Mouse (Mus musculus): ENCODE results near the gene Rgl2. TPM values are rescaled to one million over a fixed set of nuclear protein-coding genes. Genes with fewer than 3 reads are reported as not detected.
"Not testable (repeated sequence)": the region's sequence is repeated elsewhere in the genome, so short reads cannot be mapped to it uniquely, and the experiment has no call there.

Rgl2 gene
- polyA plus RNA-seq, 1 experiment from 2014 or later, result 52.7 TPM

- peak within 1 kb of the TSS; percentile 92 for H3K27ac ChIP-seq (ENCODE audit: low read depth, low read length)
- H3K9ac ChIP-seq (ENCODE audit: low read depth, low read length), result peak within 1 kb of the TSS; percentile 73
- H3K4me1 ChIP-seq (ENCODE audit: control insufficient read depth, insufficient read depth, low read depth, low read length), result peaks cover 51% of the 10 kb centered on the region
- no peaks in the 10 kb centered on the region for H3K27me3 ChIP-seq (replicated peaks; ENCODE audit: control insufficient read depth, insufficient read depth, low read length)
- ATAC-seq, result peak; percentile 83
- peak within 1 kb of the TSS; percentile 93 for H3K4me2 ChIP-seq (ENCODE audit: low read length)
- peaks cover 18% of the 10 kb centered on the region for H3K36me3 ChIP-seq (ENCODE audit: control insufficient read depth, insufficient read depth, low read length)
- H3K9me3 ChIP-seq (ENCODE audit: control insufficient read depth, low read length), result no peaks in the 10 kb centered on the region
- 1% methylated on average over 45 of the region's 45 CpGs for WGBS
- peak within 1 kb of the TSS; percentile 58 for H3K4me3 ChIP-seq (ENCODE audit: low read length)
These were observed 21.9 kb downstream of the Rgl2 start, which contains the start of gene B3galt4 for GRCm38 (mm10) chr17:33951021-33951946. TSS of gene B3galt4 (minus strand) at chr17:33951488.

- H3K27ac ChIP-seq (ENCODE audit: low read depth, low read length); ATAC-seq; H3K27me3 ChIP-seq (replicated peaks; ENCODE audit: control insufficient read depth, insufficient read depth, low read length); H3K4me3 ChIP-seq (ENCODE audit: low read length); H3K9me3 ChIP-seq (ENCODE audit: control insufficient read depth, low read length): not testable (repeated sequence)
- 77% methylated on average over 13 of the region's 13 CpGs for WGBS
- H3K9ac ChIP-seq (ENCODE audit: low read depth, low read length), result peak overlapping the region; percentile 73; the same call in 1 of the 2 replicates
- H3K36me3 ChIP-seq (ENCODE audit: control insufficient read depth, insufficient read depth, low read length), result peaks cover 15% of the 10 kb centered on the region
- H3K4me2 ChIP-seq (ENCODE audit: low read length), result peak overlapping the region; percentile 93
- H3K4me1 ChIP-seq (ENCODE audit: control insufficient read depth, insufficient read depth, low read depth, low read length), result peaks cover 56% of the 10 kb centered on the region
These were observed 22.7 kb downstream of the Rgl2 start for GRCm38 (mm10) chr17:33952015-33952414.

- Histone ChIP-seq H3K4me2 (ENCODE audit: low read length) (no peak overlapping the region), H3K27ac (ENCODE audit: low read depth, low read length) (no peak overlapping the region), H3K4me1 (ENCODE audit: control insufficient read depth, insufficient read depth, low read depth, low read length) (peaks cover 59% of the 10 kb centered on the region), H3K27me3 (replicated peaks; ENCODE audit: control insufficient read depth, insufficient read depth, low read length) (no peaks in the 10 kb centered on the region), H3K36me3 (ENCODE audit: control insufficient read depth, insufficient read depth, low read length) (peaks cover 15% of the 10 kb centered on the region), H3K4me3 (ENCODE audit: low read length) (no peak overlapping the region), H3K9me3 (ENCODE audit: control insufficient read depth, low read length) (no peaks in the 10 kb centered on the region), H3K9ac (ENCODE audit: low read depth, low read length) (no peak overlapping the region)
- 81% methylated on average over 4 of the region's 4 CpGs for WGBS
- ATAC-seq, result no peak
These were observed 23.5 kb downstream of the Rgl2 start for GRCm38 (mm10) chr17:33952879-33953278.

GRCm38 (mm10) chr17:33953310-33953709, 24.0 kb downstream of the Rgl2 start:
- Histone ChIP-seq H3K36me3 (ENCODE audit: control insufficient read depth, insufficient read depth, low read length) (peaks cover 11% of the 10 kb centered on the region), H3K9me3 (ENCODE audit: control insufficient read depth, low read length) (no peaks in the 10 kb centered on the region), H3K27ac (ENCODE audit: low read depth, low read length) (no peak overlapping the region), H3K27me3 (replicated peaks; ENCODE audit: control insufficient read depth, insufficient read depth, low read length) (no peaks in the 10 kb centered on the region), H3K4me3 (ENCODE audit: low read length) (no peak overlapping the region), H3K4me1 (ENCODE audit: control insufficient read depth, insufficient read depth, low read depth, low read length) (peaks cover 59% of the 10 kb centered on the region), H3K4me2 (ENCODE audit: low read length) (no peak overlapping the region), H3K9ac (ENCODE audit: low read depth, low read length) (no peak overlapping the region)
- ATAC-seq, result no peak
- WGBS, result 89% methylated on average over 3 of the region's 3 CpGs

GRCm38 (mm10) chr17:33953961-33954565, 24.7 kb downstream of the Rgl2 start:
- WGBS, result 35% methylated on average over 5 of the region's 5 CpGs

GRCm38 (mm10) chr17:33954646-33955554, 25.6 kb downstream of the Rgl2 start:
- Histone ChIP-seq H3K4me1 (ENCODE audit: control insufficient read depth, insufficient read depth, low read depth, low read length) (peaks cover 50% of the 10 kb centered on the region), H3K9me3 (ENCODE audit: control insufficient read depth, low read length) (no peaks in the 10 kb centered on the region), H3K9ac (ENCODE audit: low read depth, low read length) (peak overlapping the region; percentile 86), H3K4me3 (ENCODE audit: low read length) (peak overlapping the region; percentile 79), H3K27me3 (replicated peaks; ENCODE audit: control insufficient read depth, insufficient read depth, low read length) (no peaks in the 10 kb centered on the region), H3K36me3 (ENCODE audit: control insufficient read depth, insufficient read depth, low read length) (peaks cover 16% of the 10 kb centered on the region), H3K27ac (ENCODE audit: low read depth, low read length) (peak overlapping the region; percentile 82), H3K4me2 (ENCODE audit: low read length) (peak overlapping the region; percentile 88)
- ATAC-seq, result no peak; the same call in 1 of the 2 replicates
- under 1% methylated on average over 33 of the region's 33 CpGs for WGBS

More at GRCm38 (mm10) chr17:33953961-33954565, 24.7 kb downstream of the Rgl2 start:
- Histone ChIP-seq H3K9me3 (ENCODE audit: control insufficient read depth, low read length) (no peaks in the 10 kb centered on the region), H3K4me3 (ENCODE audit: low read length) (peak overlapping the region; percentile 79), H3K27me3 (replicated peaks; ENCODE audit: control insufficient read depth, insufficient read depth, low read length) (no peaks in the 10 kb centered on the region), H3K4me1 (ENCODE audit: control insufficient read depth, insufficient read depth, low read depth, low read length) (peaks cover 59% of the 10 kb centered on the region), H3K27ac (ENCODE audit: low read depth, low read length) (no peak overlapping the region), H3K4me2 (ENCODE audit: low read length) (peak overlapping the region; percentile 88), H3K36me3 (ENCODE audit: control insufficient read depth, insufficient read depth, low read length) (peaks cover 9% of the 10 kb centered on the region), H3K9ac (ENCODE audit: low read depth, low read length) (peak overlapping the region; percentile 86)
- ATAC-seq, result no peak

GRCm38 (mm10) chr17:33955555-33956214, 26.3 kb downstream of the Rgl2 start, which contains the start of the genes Vps52 and Rps18:
TSS of gene Vps52 (plus strand) at chr17:33955812.
TSS of gene Rps18 (minus strand) at chr17:33956001.
- under 1% methylated on average over 50 of the region's 50 CpGs for WGBS
- H3K36me3 ChIP-seq (ENCODE audit: control insufficient read depth, insufficient read depth, low read length), result peaks cover 18% of the 10 kb centered on the region
- ATAC-seq, result peak; percentile 86

GRCm38 (mm10) chr17:33956336-33956735, 27.0 kb downstream of the Rgl2 start:
- 8% methylated on average over 10 of the region's 10 CpGs for WGBS
- H3K27ac ChIP-seq (ENCODE audit: low read depth, low read length), result peak overlapping the region; percentile 93
- H3K36me3 ChIP-seq (ENCODE audit: control insufficient read depth, insufficient read depth, low read length), result peaks cover 20% of the 10 kb centered on the region
- ATAC-seq, result no peak
- H3K9ac ChIP-seq (ENCODE audit: low read depth, low read length), result peak overlapping the region; percentile 75
- H3K4me1 ChIP-seq (ENCODE audit: control insufficient read depth, insufficient read depth, low read depth, low read length), result peaks cover 41% of the 10 kb centered on the region
- H3K4me3 ChIP-seq (ENCODE audit: low read length), result peak overlapping the region; percentile 79
- no peaks in the 10 kb centered on the region for H3K9me3 ChIP-seq (ENCODE audit: control insufficient read depth, low read length)
- no peaks in the 10 kb centered on the region for H3K27me3 ChIP-seq (replicated peaks; ENCODE audit: control insufficient read depth, insufficient read depth, low read length)
- peak overlapping the region; percentile 88 for H3K4me2 ChIP-seq (ENCODE audit: low read length)

More at GRCm38 (mm10) chr17:33955555-33956214, 26.3 kb downstream of the Rgl2 start, which contains the start of the genes Vps52 and Rps18:
- peak within 1 kb of the TSS; percentile 88 for H3K4me2 ChIP-seq (ENCODE audit: low read length)
- no peaks in the 10 kb centered on the region for H3K9me3 ChIP-seq (ENCODE audit: control insufficient read depth, low read length)
- peak within 1 kb of the TSS; percentile 93 for H3K27ac ChIP-seq (ENCODE audit: low read depth, low read length)
- H3K27me3 ChIP-seq (replicated peaks; ENCODE audit: control insufficient read depth, insufficient read depth, low read length), result no peaks in the 10 kb centered on the region
- peak within 1 kb of the TSS; percentile 79 for H3K4me3 ChIP-seq (ENCODE audit: low read length)
- peak within 1 kb of the TSS; percentile 86 for H3K9ac ChIP-seq (ENCODE audit: low read depth, low read length)
- H3K4me1 ChIP-seq (ENCODE audit: control insufficient read depth, insufficient read depth, low read depth, low read length), result peaks cover 43% of the 10 kb centered on the region
